Mouse (Mus musculus) thymus, adult 2 months (tissue): ENCODE results near the gene Borcs8. TPM values are rescaled to one million over a fixed set of nuclear protein-coding genes. Genes with fewer than 3 reads are reported as not detected.

Experiments used
- DNase-seq: peaks from one replicate; pipeline ENCODE4 v3.0.0; 2021
- H3K27ac ChIP-seq: fragments of 200-500 bp; 2 replicates; pipeline ENCODE4 v1.5.1; 2012; ENCODE audit warnings: low read length, control low read depth; ENCODE audit not compliant: control insufficient read depth, insufficient read depth
- H3K27me3 ChIP-seq: fragments of 200-500 bp; 2 replicates; pipeline ENCODE4 v1.6.1; 2012; ENCODE audit warnings: mild to moderate bottlenecking, low read length, moderate library complexity, mixed read lengths; ENCODE audit not compliant: control insufficient read depth, insufficient read depth
- H3K36me3 ChIP-seq: fragments of 200-500 bp; 2 replicates; pipeline ENCODE4 v1.6.1; 2012; ENCODE audit warnings: mild to moderate bottlenecking, low read length, moderate library complexity; ENCODE audit not compliant: control insufficient read depth, insufficient read depth
- H3K4me1 ChIP-seq: fragments of 200-500 bp; replicated peaks from 2 replicates; pipeline ENCODE4 v1.6.1; 2012; ENCODE audit warnings: low read length; ENCODE audit not compliant: control insufficient read depth, insufficient read depth
- H3K4me3 ChIP-seq: fragments of 200-500 bp; 2 replicates; pipeline ENCODE4 v1.5.1; 2012; ENCODE audit warnings: mild to moderate bottlenecking, low read length, control low read depth, moderate library complexity; ENCODE audit not compliant: control insufficient read depth, insufficient read depth
- CTCF ChIP-seq: fragments of 200-500 bp; IDR thresholded peaks from 2 replicates; pipeline ENCODE4 v1.5.1; 2012; ENCODE audit warnings: mild to moderate bottlenecking, control low read depth, low read length, moderate library complexity, borderline replicate concordance; ENCODE audit not compliant: control insufficient read depth, poor library complexity, insufficient read depth; ENCODE audit errors: extremely low read depth
- POLR2A ChIP-seq: fragments of 200-500 bp; IDR thresholded peaks from 2 replicates; pipeline ENCODE4 v1.6.1; 2012; ENCODE audit warnings: mild to moderate bottlenecking, low read length, control low read depth, moderate library complexity; ENCODE audit not compliant: control insufficient read depth, poor library complexity, insufficient read depth; ENCODE audit errors: extremely low read depth
- WGBS: fragments of 180-500 bp; shearing (Covaris S2); methylation state at CpG from one replicate; pipeline ENCODE4 v1.1.7; 2018; 5-methylcytosine and 5-hydroxymethylcytosine counted together
- polyA plus RNA-seq: library from polyadenylated mRNA; depleted of rRNA; stranded (reverse); fragments of >200 nt; gene quantifications from 2 replicates; pipeline ENCODE4 v1.2.3, GENCODE M21; 2012

The Borcs8 gene
- polyA plus RNA-seq, 1 experiment, result 178 TPM

- H3K27ac ChIP-seq, result no peak overlapping the region; the same call in 1 of the 2 replicates
- no peaks in the 10 kb centered on the region for H3K36me3 ChIP-seq
- no peaks in the 10 kb centered on the region for H3K27me3 ChIP-seq
- peak; percentile 88 for DNase-seq
- H3K4me1 ChIP-seq, result peaks cover 43% of the 10 kb centered on the region
- H3K4me3 ChIP-seq, result peak overlapping the region; percentile 39
- 5% methylated on average over 40 of the region's 40 CpGs for WGBS
- TF ChIP-seq CTCF (no peak), POLR2A (peak; percentile 43; the same call in 1 of the 2 replicates)
Observed at GRCm38 (mm10) chr8:70158069-70158853, 19.0 kb downstream of the Borcs8 start.

- no peaks in the 10 kb centered on the region for H3K27me3 ChIP-seq
- WGBS, result 79% methylated on average over 4 of the region's 4 CpGs
- no peaks in the 10 kb centered on the region for H3K36me3 ChIP-seq
- H3K4me1 ChIP-seq, result peaks cover 43% of the 10 kb centered on the region
- peak overlapping the region; percentile 81; the same call in 1 of the 2 replicates for H3K27ac ChIP-seq
- no peak overlapping the region for H3K4me3 ChIP-seq
- no peak for TF ChIP-seq CTCF
- TF ChIP-seq POLR2A, result no peak
- no peak for DNase-seq
Observed at GRCm38 (mm10) chr8:70159211-70159610, 19.9 kb downstream of the Borcs8 start.

GRCm38 (mm10) chr8:70160015-70160414 is 20.7 kb downstream of the Borcs8 start:
- Histone ChIP-seq H3K4me3 (peak overlapping the region; percentile 20; the same call in 1 of the 2 replicates), H3K27me3 (no peaks in the 10 kb centered on the region), H3K27ac (peak overlapping the region; percentile 81), H3K36me3 (no peaks in the 10 kb centered on the region), H3K4me1 (peaks cover 43% of the 10 kb centered on the region)
- DNase-seq, result peak; percentile 39
- WGBS, result 4% methylated on average over 13 of the region's 13 CpGs
- no peak for TF ChIP-seq POLR2A
- TF ChIP-seq CTCF, result no peak

GRCm38 (mm10) chr8:70163316-70163715 is 24.0 kb downstream of the Borcs8 start:
- TF ChIP-seq CTCF (no peak), POLR2A (no peak)
- Histone ChIP-seq H3K27me3 (no peaks in the 10 kb centered on the region), H3K4me3 (no peak overlapping the region), H3K4me1 (peaks cover 25% of the 10 kb centered on the region), H3K36me3 (no peaks in the 10 kb centered on the region), H3K27ac (no peak overlapping the region)
- WGBS, result 92% methylated on average over 3 of the region's 3 CpGs
- no peak for DNase-seq

GRCm38 (mm10) chr8:70166504-70167110 is 27.3 kb downstream of the Borcs8 start:
- Histone ChIP-seq H3K27ac (no peak overlapping the region), H3K36me3 (no peaks in the 10 kb centered on the region), H3K4me1 (peaks cover 5% of the 10 kb centered on the region), H3K27me3 (no peaks in the 10 kb centered on the region), H3K4me3 (peak overlapping the region; percentile 25; the same call in 1 of the 2 replicates)
- 2% methylated on average over 21 of the region's 21 CpGs for WGBS
- TF ChIP-seq POLR2A, result no peak
- peak; percentile 98 for TF ChIP-seq CTCF
- peak; percentile 83 for DNase-seq

GRCm38 (mm10) chr8:70170116-70170515 is 30.8 kb downstream of the Borcs8 start:
- peaks cover 13% of the 10 kb centered on the region for H3K4me1 ChIP-seq
- no peak for DNase-seq
- TF ChIP-seq CTCF (no peak), POLR2A (no peak)
- H3K36me3 ChIP-seq, result no peaks in the 10 kb centered on the region
- no peak overlapping the region for H3K27ac ChIP-seq
- WGBS, result 94% methylated on average over 3 of the region's 3 CpGs
- no peak overlapping the region for H3K4me3 ChIP-seq
- H3K27me3 ChIP-seq, result no peaks in the 10 kb centered on the region
